Mouse (Mus musculus) limb, embryonic 14.5 days (tissue): ENCODE measurements at regions not wholly inside any gene's neighbourhood (a gene's known extent, or its start where the extent isn't known, plus 50 kb on each side); places are given as distances from the start of the nearest gene placed in this dataset.
A peak's percentile ranks its signal among the peaks of the same experiment; 100 is the strongest.

Source experiments
- ATAC-seq: fragments of 200-750 bp; cut with Nextera tagmentation; 2 replicates; pipeline ENCODE4 v1.8.0; 2017; ENCODE audit warnings: low read depth, moderate number of reproducible peaks, moderate TSS enrichment; ENCODE audit not compliant: low FRiP score
- DNase-seq: peaks from one replicate; pipeline ENCODE4 v3.0.0-alpha.2; 2015; ENCODE audit warnings: low spot score
- H3K27ac ChIP-seq: fragments of 300-500 bp; sonication (generic); replicated peaks from 2 replicates; pipeline ENCODE4 v1.5.1; 2014; ENCODE audit warnings: low read depth, mild to moderate bottlenecking, low read length, moderate library complexity, mixed read lengths
- H3K27me3 ChIP-seq: fragments of 300-500 bp; sonication (generic); 2 replicates; pipeline ENCODE4 v1.6.1; 2014; ENCODE audit warnings: low read length, mixed read lengths; ENCODE audit not compliant: control insufficient read depth, insufficient read depth
- H3K36me3 ChIP-seq: fragments of 300-500 bp; sonication (generic); 2 replicates; pipeline ENCODE4 v1.6.1; 2014; ENCODE audit warnings: mild to moderate bottlenecking, low read length, moderate library complexity, mixed read lengths; ENCODE audit not compliant: control insufficient read depth, insufficient read depth
- H3K4me1 ChIP-seq: fragments of 300-500 bp; sonication (generic); 2 replicates; pipeline ENCODE4 v1.6.1; 2014; ENCODE audit warnings: antibody characterized with exemption, low read length, mixed read lengths; ENCODE audit not compliant: control insufficient read depth, insufficient read depth
- H3K4me2 ChIP-seq: fragments of 300-500 bp; sonication (generic); replicated peaks from 2 replicates; pipeline ENCODE4 v1.6.1; 2014; ENCODE audit warnings: low read depth, mild to moderate bottlenecking, low read length, moderate library complexity; ENCODE audit not compliant: severe bottlenecking
- H3K4me3 ChIP-seq: fragments of 300-500 bp; sonication (generic); replicated peaks from 2 replicates; pipeline ENCODE4 v1.5.1; 2014; ENCODE audit warnings: low read length
- H3K9ac ChIP-seq: fragments of 300-500 bp; sonication (generic); 2 replicates; pipeline ENCODE4 v1.6.1; 2014; ENCODE audit warnings: mild to moderate bottlenecking, low read depth, low read length, moderate library complexity; ENCODE audit not compliant: severe bottlenecking
- H3K9me3 ChIP-seq: fragments of 300-500 bp; sonication (generic); 2 replicates; pipeline ENCODE4 v1.6.1; 2016; ENCODE audit warnings: low read length; ENCODE audit not compliant: control insufficient read depth
- POLR2A ChIP-seq: fragments of 200-500 bp; IDR thresholded peaks from 2 replicates; pipeline ENCODE4 v1.8.0; 2012; ENCODE audit warnings: inconsistent platforms, mild to moderate bottlenecking, moderate library complexity, borderline replicate concordance; ENCODE audit not compliant: insufficient read depth, insufficient read length; ENCODE audit errors: extremely low read depth
- WGBS: fragments of 180-500 bp; shearing (Covaris S2); extraction: QIAGEN DNeasy Blood & Tissue Kit; methylation state at CpG from one replicate; pipeline ENCODE4 v1.1.7; 2014; 5-methylcytosine and 5-hydroxymethylcytosine counted together

DNA sequence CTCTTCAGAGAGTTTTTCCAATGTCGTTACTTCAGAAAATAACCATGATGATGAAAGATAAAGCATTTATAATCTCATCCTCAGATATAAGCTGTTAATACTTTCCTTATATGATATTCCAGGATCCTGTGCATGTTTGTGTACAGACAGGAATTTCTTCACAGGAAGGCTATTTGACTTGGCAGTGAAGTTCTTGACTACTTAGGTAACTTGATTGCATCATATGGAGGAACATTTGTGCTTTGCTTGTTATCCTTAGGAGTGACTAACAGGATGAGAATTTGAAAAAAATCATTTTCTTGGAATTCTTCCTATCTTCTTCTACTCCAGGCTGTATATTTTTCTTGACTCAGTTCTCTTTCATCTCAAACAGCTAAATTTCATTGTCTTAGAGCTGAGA is 140.2 kb upstream of the Prr30 start:
- Histone ChIP-seq H3K36me3 (no peaks in the 10 kb centered on the region), H3K9me3 (no peaks in the 10 kb centered on the region), H3K27ac (no peak overlapping the region), H3K4me2 (no peak overlapping the region), H3K9ac (no peak overlapping the region), H3K27me3 (no peaks in the 10 kb centered on the region), H3K4me1 (no peaks in the 10 kb centered on the region), H3K4me3 (no peak overlapping the region)
- 93% methylated on average over 1 of the region's 1 CpGs for WGBS
- ATAC-seq (no peak), DNase-seq (no peak)
- TF ChIP-seq POLR2A: no peak

DNA sequence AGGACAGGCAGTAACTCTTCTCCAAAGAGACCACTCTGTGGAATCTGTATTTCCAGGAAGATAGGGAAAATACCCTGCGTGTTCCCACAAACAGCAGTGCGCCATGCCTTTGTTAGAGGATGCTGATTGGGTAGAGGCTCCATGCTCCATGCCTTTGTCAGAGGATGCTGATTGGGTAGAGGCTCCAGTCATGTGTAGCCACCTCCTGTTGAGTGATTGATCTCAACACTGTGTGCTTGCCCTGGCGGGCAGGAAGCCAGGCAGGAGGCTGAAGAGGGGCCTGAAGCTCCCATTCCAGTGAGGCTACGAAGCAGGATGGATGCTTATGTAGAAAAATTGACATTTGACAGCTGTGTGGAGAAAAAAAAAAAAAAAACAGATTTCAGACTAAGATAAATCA is 131.9 kb upstream of the Prr30 start:
- no peaks in the 10 kb centered on the region for H3K9me3 ChIP-seq
- TF ChIP-seq POLR2A: no peak
- H3K36me3 ChIP-seq: no peaks in the 10 kb centered on the region
- no peak for DNase-seq
- H3K4me1 ChIP-seq: no peaks in the 10 kb centered on the region
- no peak overlapping the region for H3K4me3 ChIP-seq
- H3K4me2 ChIP-seq: no peak overlapping the region
- WGBS: 80% methylated on average over 4 of the region's 4 CpGs
- no peaks in the 10 kb centered on the region for H3K27me3 ChIP-seq
- H3K27ac ChIP-seq: no peak overlapping the region
- ATAC-seq: no peak
- H3K9ac ChIP-seq: no peak overlapping the region

DNA sequence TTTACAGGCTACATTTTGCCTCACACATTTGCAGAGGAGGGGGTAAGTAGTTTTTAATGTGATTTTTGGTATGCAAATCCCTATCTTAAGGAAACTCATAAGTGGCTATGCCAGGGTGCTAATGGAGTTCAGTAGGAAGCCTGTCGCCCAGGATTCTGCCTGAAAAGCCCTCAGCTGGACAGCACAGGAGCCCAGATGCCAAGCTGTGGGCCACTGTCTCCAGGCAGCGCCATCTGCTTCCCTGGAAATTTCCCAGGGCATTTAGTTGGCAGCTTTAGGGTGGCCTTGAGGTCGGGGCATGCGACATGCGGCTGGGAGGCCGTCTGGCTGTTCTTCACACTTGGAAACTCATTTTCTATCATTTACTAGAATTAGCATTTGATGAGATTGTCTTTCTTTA is 127.3 kb upstream of the Prr30 start:
- no peak for ATAC-seq
- TF ChIP-seq POLR2A: no peak
- WGBS: 71% methylated on average over 6 of the region's 6 CpGs

GRCm38 (mm10) chr14:101326477-101326941 is 126.4 kb upstream of the Prr30 start:
- TF ChIP-seq POLR2A: no peak
- Histone ChIP-seq H3K4me3 (no peak overlapping the region), H3K36me3 (no peaks in the 10 kb centered on the region), H3K4me1 (peaks cover 7% of the 10 kb centered on the region), H3K9ac (no peak overlapping the region), H3K27ac (no peak overlapping the region), H3K27me3 (no peaks in the 10 kb centered on the region), H3K4me2 (no peak overlapping the region), H3K9me3 (no peaks in the 10 kb centered on the region)
- ATAC-seq (peak; percentile 34; the same call in 1 of the 2 replicates), DNase-seq (no peak)
- WGBS: 25% methylated on average over 12 of the region's 12 CpGs

More for the DNA sequence above, 127.3 kb upstream of the Prr30 start:
- Histone ChIP-seq H3K4me1 (peaks cover 7% of the 10 kb centered on the region), H3K4me3 (no peak overlapping the region), H3K36me3 (no peaks in the 10 kb centered on the region), H3K9me3 (no peaks in the 10 kb centered on the region), H3K9ac (no peak overlapping the region), H3K27me3 (no peaks in the 10 kb centered on the region), H3K4me2 (no peak overlapping the region), H3K27ac (no peak overlapping the region)
- no peak for DNase-seq

GRCm38 (mm10) chr14:101323361-101323760 is 123.2 kb upstream of the Prr30 start:
- Histone ChIP-seq H3K27me3 (no peaks in the 10 kb centered on the region), H3K4me1 (peaks cover 7% of the 10 kb centered on the region), H3K9ac (no peak overlapping the region), H3K4me2 (no peak overlapping the region), H3K4me3 (no peak overlapping the region), H3K9me3 (no peaks in the 10 kb centered on the region), H3K27ac (no peak overlapping the region), H3K36me3 (no peaks in the 10 kb centered on the region)
- 93% methylated on average over 6 of the region's 6 CpGs for WGBS
- no peak for TF ChIP-seq POLR2A
- no peak for DNase-seq
- no peak for ATAC-seq

DNA sequence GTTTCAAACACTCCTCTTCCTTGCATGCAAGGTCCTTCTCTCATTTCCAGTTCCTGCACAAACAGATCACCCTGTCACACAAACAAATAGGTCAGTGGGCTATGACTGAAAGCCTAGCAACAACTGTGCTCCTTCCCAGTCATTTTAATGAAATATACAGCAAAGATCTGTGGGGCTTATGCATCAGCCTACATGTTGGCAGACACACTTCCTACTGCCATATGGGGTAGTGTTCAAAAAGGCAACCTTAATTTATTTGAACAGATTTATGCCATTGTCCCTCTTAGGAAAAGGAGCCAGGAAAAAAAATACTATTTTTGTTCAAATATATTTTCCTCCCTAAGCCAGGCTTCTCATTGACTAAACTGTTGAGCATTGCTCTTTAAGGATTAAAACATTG is 107.8 kb upstream of the Prr30 start:
- H3K4me3 ChIP-seq: no peak overlapping the region
- no peaks in the 10 kb centered on the region for H3K36me3 ChIP-seq
- no peaks in the 10 kb centered on the region for H3K9me3 ChIP-seq
- no peak for ATAC-seq
- no peak overlapping the region for H3K27ac ChIP-seq
- DNase-seq: no peak
- 0 out of 2 replicates have a peak, but pooled peaks cover 3% of the 10 kb centered on the region for H3K4me1 ChIP-seq
- no peak overlapping the region for H3K9ac ChIP-seq
- H3K4me2 ChIP-seq: no peak overlapping the region
- H3K27me3 ChIP-seq: no peaks in the 10 kb centered on the region
- TF ChIP-seq POLR2A: no peak
